Mouse (Mus musculus) midbrain, embryonic 11.5 days (tissue): Measurements from ENCODE around the gene Bcl11b. TPM values are rescaled to one million over a fixed set of nuclear protein-coding genes. Genes with fewer than 3 reads are reported as not detected.

ENCODE experiments used
- ATAC-seq: fragments of 200-750 bp; cut with Nextera tagmentation; 2 replicates; pipeline ENCODE4 v1.8.0; 2017; ENCODE audit warnings: moderate TSS enrichment, moderate library complexity; ENCODE audit not compliant: low FRiP score
- DNase-seq: peaks from one replicate; pipeline ENCODE4 v3.0.0; 2015; ENCODE audit warnings: low spot score; ENCODE audit errors: missing footprints
- H3K27ac ChIP-seq: fragments of 300-500 bp; sonication (generic); 2 replicates; pipeline ENCODE4 v1.5.1; 2014; ENCODE audit warnings: low read depth, low read length
- H3K27me3 ChIP-seq: fragments of 300-500 bp; sonication (generic); 2 replicates; pipeline ENCODE4 v1.6.1; 2014; ENCODE audit warnings: mild to moderate bottlenecking, low read length, moderate library complexity, mixed read lengths; ENCODE audit not compliant: control insufficient read depth, insufficient read depth
- H3K36me3 ChIP-seq: fragments of 300-500 bp; sonication (generic); 2 replicates; pipeline ENCODE4 v1.6.1; 2014; ENCODE audit warnings: mild to moderate bottlenecking, low read length, moderate library complexity, mixed read lengths; ENCODE audit not compliant: control insufficient read depth, insufficient read depth
- H3K4me1 ChIP-seq: fragments of 300-500 bp; sonication (generic); 2 replicates; pipeline ENCODE4 v1.6.1; 2014; ENCODE audit warnings: low read length; ENCODE audit not compliant: control insufficient read depth, insufficient read depth
- H3K4me2 ChIP-seq: fragments of 300-500 bp; sonication (generic); 2 replicates; pipeline ENCODE4 v1.6.1; 2014; ENCODE audit warnings: mild to moderate bottlenecking, moderate library complexity
- H3K4me3 ChIP-seq: fragments of 300-500 bp; sonication (generic); 2 replicates; pipeline ENCODE4 v1.5.1; 2014; ENCODE audit warnings: low read depth, low read length
- H3K9ac ChIP-seq: fragments of 300-500 bp; sonication (generic); 2 replicates; pipeline ENCODE4 v1.6.1; 2014; ENCODE audit warnings: low read length
- H3K9me3 ChIP-seq: fragments of 300-500 bp; sonication (generic); 2 replicates; pipeline ENCODE4 v1.6.1; 2016; ENCODE audit warnings: low read length; ENCODE audit not compliant: control insufficient read depth
- WGBS: fragments of 180-500 bp; shearing (Covaris S2); extraction: QIAGEN DNeasy Blood & Tissue Kit; methylation state at CpG from one replicate; pipeline ENCODE4 v1.1.7; 2014; 5-methylcytosine and 5-hydroxymethylcytosine counted together
- polyA plus RNA-seq: library from polyadenylated mRNA; unstranded; fragments of >200 nt; fragmentation: Nextera tagmentation; extraction: Ambion mirVana; gene quantifications from 2 replicates; pipeline ENCODE4 v1.2.1, GENCODE M21; 2014

Gene Bcl11b
- polyA plus RNA-seq, 1 experiment from 2014 or later = 6.3 TPM

DNA sequence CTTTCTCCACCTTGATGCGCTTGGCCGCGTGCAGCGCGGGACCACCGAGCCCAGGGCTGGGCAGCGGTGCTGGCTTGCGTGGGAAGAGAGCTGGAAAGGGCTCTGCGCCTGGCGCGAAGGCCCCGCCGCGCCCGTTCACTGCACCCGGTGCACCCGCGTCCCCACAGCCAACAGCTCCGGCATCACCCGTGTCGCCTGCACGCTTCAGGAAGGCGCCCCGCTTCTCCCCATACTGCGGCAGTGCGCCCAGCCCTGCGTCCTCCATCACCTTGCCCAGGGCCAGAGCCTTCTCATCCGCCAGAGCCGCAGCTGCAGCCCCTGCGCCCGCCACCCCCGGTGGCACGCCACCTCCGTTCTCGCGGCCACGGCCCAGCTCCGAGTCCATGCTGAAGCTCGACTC is 87.4 kb downstream of the Bcl11b start:
- Histone ChIP-seq H3K4me1 (no peaks in the 10 kb centered on the region; the same call in 1 of the 2 replicates), H3K27me3 (no peaks in the 10 kb centered on the region), H3K4me2 (no peak overlapping the region), H3K36me3 (peaks cover 24% of the 10 kb centered on the region), H3K9me3 (peaks cover 10% of the 10 kb centered on the region), H3K9ac (no peak overlapping the region), H3K27ac (no peak overlapping the region), H3K4me3 (no peak overlapping the region)
- 97% methylated on average over 39 of the region's 39 CpGs for WGBS
- DNase-seq (no peak), ATAC-seq (no peak)

DNA sequence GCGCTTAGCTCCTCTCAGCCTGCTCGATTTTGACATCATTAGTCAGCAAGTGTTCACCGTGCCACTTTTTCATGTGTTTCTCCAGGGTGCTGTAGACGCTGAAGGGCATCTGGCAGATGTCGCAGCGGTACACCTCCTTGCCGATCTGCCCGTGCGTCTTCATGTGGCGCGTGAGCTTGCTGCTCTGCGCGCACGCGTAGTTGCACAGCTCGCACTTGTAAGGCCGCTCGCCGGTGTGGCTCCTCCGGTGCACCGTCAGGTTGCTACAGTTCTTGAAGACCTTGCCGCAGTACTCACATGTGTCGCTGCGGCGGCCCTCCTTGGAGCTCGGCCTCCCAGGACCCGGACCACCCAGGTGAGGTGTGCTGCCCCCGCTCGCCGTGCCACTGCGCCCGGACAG is 88.0 kb downstream of the Bcl11b start:
- ATAC-seq (no peak), DNase-seq (no peak)
- Histone ChIP-seq H3K27me3 (no peaks in the 10 kb centered on the region), H3K36me3 (peaks cover 24% of the 10 kb centered on the region), H3K4me1 (no peaks in the 10 kb centered on the region; the same call in 1 of the 2 replicates), H3K4me2 (no peak overlapping the region), H3K9me3 (peaks cover 10% of the 10 kb centered on the region), H3K27ac (no peak overlapping the region), H3K9ac (no peak overlapping the region), H3K4me3 (no peak overlapping the region)
- 96% methylated on average over 32 of the region's 32 CpGs for WGBS

- no peak for DNase-seq
- Histone ChIP-seq H3K9me3 (no peaks in the 10 kb centered on the region; the same call in 1 of the 2 replicates), H3K27ac (no peak overlapping the region), H3K9ac (no peak overlapping the region), H3K4me2 (no peak overlapping the region), H3K4me3 (no peak overlapping the region), H3K36me3 (no peaks in the 10 kb centered on the region), H3K4me1 (peaks cover 4% of the 10 kb centered on the region; the same call in 1 of the 2 replicates), H3K27me3 (no peaks in the 10 kb centered on the region)
- WGBS = 86% methylated on average over 11 of the region's 11 CpGs
- ATAC-seq = no peak
These were observed 94.6 kb downstream of the Bcl11b start for GRCm38 (mm10) chr12:107908826-107909225.

- DNase-seq = no peak
- H3K27me3 ChIP-seq = no peaks in the 10 kb centered on the region
- ATAC-seq = no peak
- no peak overlapping the region for H3K9ac ChIP-seq
- H3K4me2 ChIP-seq = no peak overlapping the region
- H3K27ac ChIP-seq = no peak overlapping the region
- H3K36me3 ChIP-seq = no peaks in the 10 kb centered on the region
- H3K4me1 ChIP-seq = peaks cover 4% of the 10 kb centered on the region; the same call in 1 of the 2 replicates
- no peak overlapping the region for H3K4me3 ChIP-seq
- WGBS = 99% methylated on average over 3 of the region's 3 CpGs
- no peaks in the 10 kb centered on the region; the same call in 1 of the 2 replicates for H3K9me3 ChIP-seq
These were observed 98.1 kb downstream of the Bcl11b start for GRCm38 (mm10) chr12:107905333-107905732.

DNA sequence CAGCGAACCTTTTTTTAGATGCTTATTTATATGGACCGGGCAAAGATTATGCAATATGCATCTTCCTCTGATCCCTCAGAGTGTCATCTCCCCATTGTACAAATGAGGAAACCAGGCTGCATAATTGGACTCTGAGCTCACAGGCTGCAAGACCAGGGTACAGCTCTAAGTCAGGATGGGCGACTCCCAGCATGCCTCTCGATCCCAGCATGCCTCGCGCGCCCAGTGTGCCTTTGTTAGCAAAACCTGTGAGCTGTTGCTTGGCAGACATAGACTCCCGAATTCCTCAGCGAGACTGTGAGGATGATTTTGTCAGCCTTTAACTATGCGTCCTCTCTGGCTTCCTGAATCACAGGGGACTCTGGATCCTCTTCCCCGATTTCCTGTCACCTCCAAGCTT is 98.9 kb downstream of the Bcl11b start:
- 85% methylated on average over 11 of the region's 11 CpGs for WGBS
- Histone ChIP-seq H3K27me3 (no peaks in the 10 kb centered on the region), H3K27ac (no peak overlapping the region), H3K4me3 (no peak overlapping the region), H3K9ac (no peak overlapping the region), H3K9me3 (no peaks in the 10 kb centered on the region; the same call in 1 of the 2 replicates), H3K4me1 (peaks cover 4% of the 10 kb centered on the region; the same call in 1 of the 2 replicates), H3K36me3 (no peaks in the 10 kb centered on the region), H3K4me2 (no peak overlapping the region)
- ATAC-seq (no peak), DNase-seq (no peak)

- Histone ChIP-seq H3K27me3 (no peaks in the 10 kb centered on the region), H3K9ac (no peak overlapping the region), H3K9me3 (no peaks in the 10 kb centered on the region; the same call in 1 of the 2 replicates), H3K27ac (no peak overlapping the region), H3K4me1 (peaks cover 4% of the 10 kb centered on the region; the same call in 1 of the 2 replicates), H3K36me3 (no peaks in the 10 kb centered on the region), H3K4me2 (no peak overlapping the region), H3K4me3 (no peak overlapping the region)
- 36% methylated on average over 9 of the region's 9 CpGs for WGBS
- DNase-seq = no peak
- ATAC-seq = no peak
These were observed 99.5 kb downstream of the Bcl11b start for GRCm38 (mm10) chr12:107903949-107904348.

DNA sequence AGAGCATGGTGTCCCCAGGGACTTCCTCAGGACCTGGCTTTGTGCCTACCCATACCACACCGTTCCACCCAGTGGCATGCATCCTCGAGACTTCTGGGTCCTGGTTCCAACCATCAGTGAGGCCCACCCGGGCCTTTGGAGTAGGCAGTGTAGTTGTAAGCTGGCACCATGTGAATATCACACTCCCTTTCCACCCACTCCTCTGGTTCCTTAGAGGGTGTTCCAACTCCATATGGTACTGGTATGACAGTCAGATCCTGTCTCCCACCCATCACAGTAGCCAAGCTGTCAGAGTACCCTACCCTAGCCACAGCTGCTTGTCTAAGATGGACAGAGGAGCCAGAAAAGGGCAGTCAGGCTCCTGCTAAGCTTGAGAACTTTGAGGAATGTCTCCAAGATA is 112.0 kb downstream of the Bcl11b start:
- Histone ChIP-seq H3K9ac (no peak overlapping the region), H3K4me1 (peaks cover 5% of the 10 kb centered on the region; the same call in 1 of the 2 replicates), H3K4me2 (no peak overlapping the region), H3K27me3 (no peaks in the 10 kb centered on the region), H3K9me3 (no peaks in the 10 kb centered on the region), H3K27ac (no peak overlapping the region), H3K36me3 (no peaks in the 10 kb centered on the region), H3K4me3 (no peak overlapping the region)
- WGBS = 92% methylated on average over 3 of the region's 3 CpGs
- DNase-seq (no peak), ATAC-seq (no peak)

GRCm38 (mm10) chr12:107890326-107890725 is 113.1 kb downstream of the Bcl11b start:
- Histone ChIP-seq H3K9ac (no peak overlapping the region), H3K4me1 (peaks cover 5% of the 10 kb centered on the region; the same call in 1 of the 2 replicates), H3K4me2 (no peak overlapping the region), H3K27me3 (no peaks in the 10 kb centered on the region), H3K9me3 (no peaks in the 10 kb centered on the region), H3K4me3 (no peak overlapping the region), H3K36me3 (no peaks in the 10 kb centered on the region), H3K27ac (no peak overlapping the region)
- ATAC-seq = no peak
- DNase-seq = no peak
- 78% methylated on average over 7 of the region's 7 CpGs for WGBS

GRCm38 (mm10) chr12:107889841-107890240 is 113.6 kb downstream of the Bcl11b start:
- H3K4me1 ChIP-seq = peaks cover 5% of the 10 kb centered on the region; the same call in 1 of the 2 replicates
- WGBS = 53% methylated on average over 10 of the region's 10 CpGs
- no peaks in the 10 kb centered on the region for H3K36me3 ChIP-seq
- H3K9ac ChIP-seq = no peak overlapping the region
- ATAC-seq (no peak; the same call in 1 of the 2 replicates), DNase-seq (no peak)
- H3K4me3 ChIP-seq = no peak overlapping the region
- no peaks in the 10 kb centered on the region for H3K27me3 ChIP-seq
- H3K4me2 ChIP-seq = no peak overlapping the region
- no peaks in the 10 kb centered on the region for H3K9me3 ChIP-seq
- H3K27ac ChIP-seq = no peak overlapping the region
